Mouse (Mus musculus) neural tube, embryonic 14.5 days (tissue): Measurements from ENCODE around the gene Ms4a12. TPM values are rescaled to one million over a fixed set of nuclear protein-coding genes. Genes with fewer than 3 reads are reported as not detected.
"Not testable (repeated sequence)": the region's sequence is repeated elsewhere in the genome, so short reads cannot be mapped to it uniquely, and the experiment has no call there.

ENCODE experiments used
- ATAC-seq: fragments of 200-750 bp; cut with Nextera tagmentation; 2 replicates; pipeline ENCODE4 v1.8.0; 2017; ENCODE audit warnings: low read depth, mild to moderate bottlenecking, moderate TSS enrichment, moderate library complexity
- H3K27ac ChIP-seq: fragments of 300-500 bp; sonication (generic); 2 replicates; pipeline ENCODE4 v1.5.1; 2014; ENCODE audit warnings: low read depth, mild to moderate bottlenecking, control low read depth, low read length, moderate library complexity, mixed read lengths
- H3K27me3 ChIP-seq: fragments of 300-500 bp; sonication (generic); 2 replicates; pipeline ENCODE4 v1.6.1; 2014; ENCODE audit warnings: low read length; ENCODE audit not compliant: control insufficient read depth, insufficient read depth
- H3K36me3 ChIP-seq: fragments of 300-500 bp; sonication (generic); 2 replicates; pipeline ENCODE4 v1.6.1; 2014; ENCODE audit warnings: low read length, mixed read lengths; ENCODE audit not compliant: control insufficient read depth, insufficient read depth
- H3K4me1 ChIP-seq: fragments of 300-500 bp; sonication (generic); 2 replicates; pipeline ENCODE4 v1.6.1; 2014; ENCODE audit warnings: low read length; ENCODE audit not compliant: control insufficient read depth, insufficient read depth
- H3K4me2 ChIP-seq: fragments of 300-500 bp; sonication (generic); 2 replicates; pipeline ENCODE4 v1.6.1; 2014; ENCODE audit warnings: mild to moderate bottlenecking, low read depth, low read length, control low read depth
- H3K4me3 ChIP-seq: fragments of 300-500 bp; sonication (generic); 2 replicates; pipeline ENCODE4 v1.5.1; 2014; ENCODE audit warnings: low read depth, low read length, control low read depth, mixed read lengths
- H3K9ac ChIP-seq: fragments of 300-500 bp; sonication (generic); replicated peaks from 2 replicates; pipeline ENCODE4 v1.6.1; 2014; ENCODE audit warnings: low read depth, mild to moderate bottlenecking, control low read depth, low read length, mixed read lengths
- H3K9me3 ChIP-seq: fragments of 300-500 bp; sonication (generic); 2 replicates; pipeline ENCODE4 v1.6.1; 2016; ENCODE audit warnings: low read length; ENCODE audit not compliant: control insufficient read depth
- WGBS: fragments of 180-500 bp; shearing (Covaris S2); extraction: QIAGEN DNeasy Blood & Tissue Kit; methylation state at CpG from one replicate; pipeline ENCODE4 v1.1.7; 2014; 5-methylcytosine and 5-hydroxymethylcytosine counted together
- polyA plus RNA-seq: library from polyadenylated mRNA; unstranded; fragments of >200 nt; fragmentation: Nextera tagmentation; extraction: Ambion mirVana; gene quantifications from 2 replicates; pipeline ENCODE4 v1.2.1, GENCODE M21; 2014

Gene Ms4a12
- not detected in 2 replicates for polyA plus RNA-seq

DNA sequence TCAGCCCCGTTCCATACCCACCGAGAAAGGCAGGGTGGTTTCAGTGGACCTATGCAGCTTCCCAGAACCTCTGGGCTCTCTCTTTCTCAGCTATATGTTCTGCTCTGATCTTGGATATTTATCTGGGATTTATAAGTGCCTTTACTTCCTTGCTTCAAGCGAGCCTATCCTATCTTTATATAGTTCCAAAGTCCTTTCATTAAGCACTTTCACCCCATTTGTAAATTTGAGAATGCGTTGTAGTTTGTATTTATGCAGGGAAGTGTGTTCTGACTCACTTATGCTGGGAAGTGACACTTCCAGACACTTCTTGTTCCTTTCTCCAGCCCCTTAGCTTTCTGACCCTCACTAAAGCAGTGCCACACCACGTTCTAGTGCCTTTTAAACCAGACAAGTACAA, at the start of gene Ms4a12:
TSS of gene Ms4a12 (minus strand) at position 101 of the 400 bp plus-strand sequence.
- 78% methylated on average over 5 of the region's 5 CpGs for WGBS
- H3K4me2 ChIP-seq: no peak within 1 kb of the TSS
- no peak for ATAC-seq

DNA sequence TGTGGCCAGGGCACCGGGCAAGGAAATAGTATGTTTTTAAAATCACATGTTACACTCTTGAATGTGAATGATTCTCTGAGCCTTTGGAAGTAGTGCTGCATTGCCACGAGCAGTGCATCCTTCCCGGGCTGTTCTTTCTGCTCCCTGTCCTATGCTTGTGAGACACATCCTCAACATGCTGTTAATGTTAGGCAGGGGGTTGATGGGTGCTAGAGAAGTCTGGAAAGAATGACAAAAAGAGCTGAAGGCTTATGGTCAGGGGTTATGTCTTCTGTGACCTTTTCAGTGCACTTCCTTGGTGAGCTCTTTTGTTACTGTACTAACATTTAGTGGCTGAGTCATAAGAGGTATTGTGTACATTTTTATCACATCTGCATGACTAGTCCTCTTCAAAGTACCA, 48.0 kb upstream of the Ms4a12 start:
- H3K4me3 ChIP-seq: no peak overlapping the region
- no peak overlapping the region for H3K9ac ChIP-seq
- no peaks in the 10 kb centered on the region for H3K27me3 ChIP-seq
- no peaks in the 10 kb centered on the region for H3K36me3 ChIP-seq
- ATAC-seq: no peak
- 90% methylated on average over 3 of the region's 3 CpGs for WGBS
- no peak overlapping the region for H3K27ac ChIP-seq
- H3K9me3 ChIP-seq: no peaks in the 10 kb centered on the region
- no peak overlapping the region for H3K4me2 ChIP-seq
- no peaks in the 10 kb centered on the region for H3K4me1 ChIP-seq

More for the DNA sequence above, at the start of gene Ms4a12:
- no peaks in the 10 kb centered on the region for H3K4me1 ChIP-seq
- no peaks in the 10 kb centered on the region for H3K27me3 ChIP-seq
- no peaks in the 10 kb centered on the region for H3K36me3 ChIP-seq
- no peaks in the 10 kb centered on the region for H3K9me3 ChIP-seq
- no peak within 1 kb of the TSS for H3K9ac ChIP-seq
- H3K27ac ChIP-seq: no peak within 1 kb of the TSS
- no peak within 1 kb of the TSS for H3K4me3 ChIP-seq

DNA sequence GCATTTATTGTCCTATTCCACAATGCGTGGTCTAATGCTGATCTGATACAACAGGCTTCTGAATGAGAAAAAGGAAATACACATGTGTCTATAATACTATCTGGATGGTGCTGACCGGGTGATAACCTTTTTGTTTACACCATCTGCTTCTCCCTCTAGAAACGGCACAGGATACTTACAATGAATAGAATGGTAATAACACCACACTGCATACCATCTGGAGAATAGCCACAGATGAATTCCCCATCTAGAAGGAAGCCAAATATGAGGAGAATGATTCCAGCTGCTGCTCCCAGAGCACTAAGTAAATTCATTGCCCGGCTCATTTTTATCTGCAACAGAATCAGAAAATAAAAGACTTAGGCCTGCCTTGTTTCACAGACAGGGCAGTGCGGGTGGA, 44.2 kb upstream of the Ms4a12 start:
- no peaks in the 10 kb centered on the region for H3K27me3 ChIP-seq
- ATAC-seq: peak; percentile 47; the same call in 1 of the 2 replicates
- no peaks in the 10 kb centered on the region for H3K4me1 ChIP-seq
- no peak overlapping the region for H3K27ac ChIP-seq
- no peak overlapping the region for H3K4me2 ChIP-seq
- no peaks in the 10 kb centered on the region for H3K9me3 ChIP-seq
- no peak overlapping the region for H3K4me3 ChIP-seq
- WGBS: 55% methylated on average over 5 of the region's 5 CpGs
- H3K36me3 ChIP-seq: no peaks in the 10 kb centered on the region
- no peak overlapping the region for H3K9ac ChIP-seq

DNA sequence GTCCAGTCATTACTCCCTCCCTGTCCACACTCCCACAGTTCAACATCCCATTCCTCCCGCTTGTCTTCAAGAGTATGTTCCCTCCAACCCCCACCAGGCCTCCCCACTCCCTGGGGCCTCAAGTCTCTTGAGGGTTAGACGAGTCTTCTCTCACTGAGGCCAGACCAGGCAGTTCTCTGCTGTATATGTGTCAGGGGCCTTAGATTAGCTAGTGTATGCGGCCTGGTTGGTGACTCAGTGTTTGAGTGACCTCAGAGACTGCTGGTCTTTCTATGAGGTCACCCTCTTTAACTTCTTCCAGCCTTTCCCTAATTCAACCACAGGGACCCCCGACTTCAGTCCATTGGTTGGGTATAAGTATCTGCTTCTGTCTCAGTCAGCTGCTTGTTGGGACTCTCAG, 34.7 kb upstream of the Ms4a12 start:
- H3K4me3 ChIP-seq: no peak overlapping the region
- no peak overlapping the region for H3K27ac ChIP-seq
- WGBS: 87% methylated on average over 4 of the region's 4 CpGs
- no peak overlapping the region for H3K4me2 ChIP-seq
- no peaks in the 10 kb centered on the region for H3K9me3 ChIP-seq
- H3K9ac ChIP-seq: no peak overlapping the region
- no peak for ATAC-seq
- H3K4me1 ChIP-seq: no peaks in the 10 kb centered on the region
- no peaks in the 10 kb centered on the region for H3K27me3 ChIP-seq
- H3K36me3 ChIP-seq: no peaks in the 10 kb centered on the region

DNA sequence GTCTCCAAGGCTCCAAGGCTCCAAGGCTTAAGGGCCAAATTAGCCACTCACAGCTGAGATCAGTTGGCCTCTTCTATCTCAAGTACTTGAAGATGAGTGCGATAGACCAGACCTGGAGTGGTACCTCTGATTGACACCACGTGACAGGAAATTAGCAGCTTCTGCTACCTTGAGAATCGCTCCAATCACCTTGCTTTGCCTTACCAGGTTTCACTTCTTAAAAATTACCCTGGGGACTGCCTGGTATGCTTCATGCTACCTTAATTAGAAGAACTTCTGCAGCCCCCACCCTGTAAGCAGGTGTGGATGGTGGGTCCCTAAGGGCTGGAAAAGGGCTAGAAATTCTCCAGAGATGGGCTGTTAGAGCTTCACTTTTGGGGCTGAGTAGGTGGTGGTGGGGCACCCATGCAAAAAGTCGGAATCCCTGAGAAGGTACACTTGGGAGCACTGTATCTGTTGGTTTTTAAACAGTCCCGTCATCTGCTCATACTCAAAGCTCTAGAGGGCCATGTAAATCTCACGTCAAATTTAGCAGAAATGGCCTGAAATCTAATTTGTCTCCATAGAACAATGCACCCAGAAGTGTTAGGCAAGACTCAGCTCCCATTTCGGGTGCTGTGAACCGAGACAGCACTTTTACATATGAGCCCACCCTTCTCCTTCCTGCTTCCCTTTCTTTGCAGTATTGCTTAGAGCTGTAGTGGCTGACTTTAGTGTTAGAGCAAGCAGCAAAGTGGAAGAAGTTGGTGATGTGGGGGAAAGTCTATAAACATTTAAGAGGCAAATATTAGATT, 34.0 kb upstream of the Ms4a12 start, which contains the start of gene Ms4a1:
TSS of gene Ms4a1 (minus strand) at position 190 of the 794 bp plus-strand sequence.
- WGBS: 89% methylated on average over 8 of the region's 8 CpGs
- H3K27ac ChIP-seq: no peak within 1 kb of the TSS
- H3K4me1 ChIP-seq: no peaks in the 10 kb centered on the region
- no peak within 1 kb of the TSS for H3K4me3 ChIP-seq
- no peak within 1 kb of the TSS for H3K4me2 ChIP-seq
- no peaks in the 10 kb centered on the region for H3K27me3 ChIP-seq
- no peaks in the 10 kb centered on the region for H3K9me3 ChIP-seq
- ATAC-seq: no peak
- no peak within 1 kb of the TSS for H3K9ac ChIP-seq
- H3K36me3 ChIP-seq: no peaks in the 10 kb centered on the region

DNA sequence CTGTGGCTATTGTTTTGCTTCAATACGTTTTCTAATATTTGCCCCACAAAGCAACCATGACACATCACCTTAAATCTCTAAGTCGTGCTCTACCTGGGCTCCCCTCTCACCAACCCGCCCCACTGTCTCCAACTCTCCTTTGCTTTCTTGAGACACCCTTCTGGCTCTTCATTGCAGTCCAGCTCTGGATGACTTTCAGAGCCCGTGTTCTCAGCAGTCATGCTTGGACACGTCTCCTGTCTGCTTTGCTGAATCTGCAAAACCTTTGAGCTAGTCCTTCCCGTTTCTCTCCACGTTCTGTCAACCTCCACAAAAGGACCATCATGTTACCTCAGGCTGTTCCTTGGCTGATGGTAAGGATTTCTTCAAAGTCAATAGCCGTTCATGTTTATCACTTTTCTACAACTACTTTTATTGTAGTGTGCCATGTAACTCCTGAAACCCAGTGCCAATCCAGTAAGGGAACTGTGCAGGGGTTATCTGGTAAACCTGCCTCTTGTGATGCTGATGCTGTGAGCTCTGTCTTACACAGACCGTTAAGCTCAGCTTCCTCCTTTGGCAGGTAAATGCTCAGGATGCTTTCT, 32.4 kb upstream of the Ms4a12 start:
- H3K4me3 ChIP-seq: no peak overlapping the region
- no peak overlapping the region for H3K4me2 ChIP-seq
- 84% methylated on average over 9 of the region's 9 CpGs for WGBS
- no peaks in the 10 kb centered on the region for H3K4me1 ChIP-seq
- H3K9ac ChIP-seq: no peak overlapping the region
- no peaks in the 10 kb centered on the region for H3K27me3 ChIP-seq
- no peaks in the 10 kb centered on the region for H3K9me3 ChIP-seq
- ATAC-seq: no peak
- no peaks in the 10 kb centered on the region for H3K36me3 ChIP-seq
- H3K27ac ChIP-seq: no peak overlapping the region

DNA sequence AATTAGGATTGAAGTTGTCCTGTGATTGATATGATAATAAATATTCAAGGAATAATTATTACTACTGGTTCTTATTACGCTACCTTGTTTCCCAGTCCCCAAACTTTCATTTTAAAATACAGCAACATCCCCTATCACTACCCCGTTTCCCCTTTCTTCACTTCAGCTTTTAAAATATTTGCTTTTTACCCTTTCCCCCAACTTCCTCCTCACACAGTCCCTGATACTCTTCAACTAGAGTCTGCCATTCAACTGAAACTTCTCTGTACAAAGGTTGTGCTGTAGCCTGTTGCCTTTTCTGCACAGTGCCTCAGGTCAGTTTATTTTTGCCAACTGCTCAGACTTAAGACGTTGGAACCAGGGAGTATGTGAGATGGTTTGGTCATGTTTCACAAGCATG, 31.3 kb upstream of the Ms4a12 start:
- no peak overlapping the region for H3K4me3 ChIP-seq
- H3K36me3 ChIP-seq: no peaks in the 10 kb centered on the region
- H3K4me2 ChIP-seq: no peak overlapping the region
- no peaks in the 10 kb centered on the region for H3K4me1 ChIP-seq
- H3K9me3 ChIP-seq: no peaks in the 10 kb centered on the region
- no peak overlapping the region for H3K27ac ChIP-seq
- whole genome bisulfite sequencing: 86% methylated on average over 3 of the region's 3 CpGs
- no peak for ATAC-seq
- H3K9ac ChIP-seq: no peak overlapping the region
- no peaks in the 10 kb centered on the region for H3K27me3 ChIP-seq

DNA sequence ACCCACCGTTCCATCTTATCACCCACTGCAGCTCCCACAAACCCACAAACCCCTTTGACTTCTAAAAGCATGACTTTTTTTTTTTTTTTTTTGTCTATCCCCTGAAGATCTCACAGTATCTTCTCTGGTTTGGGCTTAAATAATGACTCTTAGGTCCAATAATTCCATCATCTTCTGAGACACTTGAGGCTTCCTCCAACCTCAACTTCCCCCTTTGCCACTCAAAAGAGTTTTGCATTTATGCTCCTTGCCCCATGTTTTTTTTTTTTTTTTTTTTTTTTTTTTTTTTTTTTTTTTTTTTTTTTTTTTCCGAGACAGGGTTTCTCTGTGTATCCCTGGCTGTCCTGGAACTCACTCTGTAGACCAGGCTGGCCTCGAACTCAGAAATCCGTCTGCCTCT, 30.7 kb upstream of the Ms4a12 start:
- not testable (repeated sequence) for H3K9me3 ChIP-seq, ATAC-seq, H3K36me3 ChIP-seq, H3K27ac ChIP-seq, H3K9ac ChIP-seq, H3K27me3 ChIP-seq, H3K4me2 ChIP-seq, H3K4me1 ChIP-seq, H3K4me3 ChIP-seq
- WGBS: 86% methylated on average over 4 of the region's 4 CpGs

DNA sequence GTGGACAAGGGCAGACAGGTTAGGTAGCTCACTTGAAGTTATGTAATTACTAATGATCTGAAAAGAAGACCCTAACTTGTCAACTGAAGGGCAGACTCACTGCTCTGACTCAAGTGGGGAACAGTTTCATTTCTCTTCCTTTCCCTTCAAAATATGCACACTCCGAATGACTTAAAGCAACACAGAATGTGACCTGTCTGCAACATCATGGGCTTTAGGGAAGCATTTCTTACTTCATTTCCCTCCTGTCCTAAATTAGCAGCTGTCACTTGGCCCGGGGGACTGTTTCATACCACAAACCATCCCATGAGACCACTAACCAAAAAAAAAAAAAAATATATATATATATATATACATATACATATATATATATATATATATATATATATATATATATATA, 29.3 kb upstream of the Ms4a12 start:
- H3K4me2 ChIP-seq: no peak overlapping the region
- H3K9me3 ChIP-seq: no peaks in the 10 kb centered on the region
- H3K27ac ChIP-seq: no peak overlapping the region
- no peaks in the 10 kb centered on the region for H3K27me3 ChIP-seq
- no peak overlapping the region for H3K9ac ChIP-seq
- no peak overlapping the region for H3K4me3 ChIP-seq
- H3K4me1 ChIP-seq: no peaks in the 10 kb centered on the region
- WGBS: 97% methylated on average over 2 of the region's 2 CpGs
- no peak for ATAC-seq
- H3K36me3 ChIP-seq: no peaks in the 10 kb centered on the region
